Mouse (Mus musculus) kidney, postnatal 10 days (tissue): ENCODE measurements around the gene Cep295nl.
A peak's percentile ranks its signal among the peaks of the same experiment; 100 is the strongest.
"Not testable (repeated sequence)": the region's sequence is repeated elsewhere in the genome, so short reads cannot be mapped to it uniquely, and the experiment has no call there.

Experiments used
- DNase-seq: peaks from one replicate; pipeline ENCODE4 v3.0.0; 2021; ENCODE audit warnings: mixed read lengths

Cep295nl gene

GRCm38 (mm10) chr11:118318678-118319077 is 23.6 kb downstream of the Cep295nl start:
- peak; percentile 65 for DNase-seq

DNA sequence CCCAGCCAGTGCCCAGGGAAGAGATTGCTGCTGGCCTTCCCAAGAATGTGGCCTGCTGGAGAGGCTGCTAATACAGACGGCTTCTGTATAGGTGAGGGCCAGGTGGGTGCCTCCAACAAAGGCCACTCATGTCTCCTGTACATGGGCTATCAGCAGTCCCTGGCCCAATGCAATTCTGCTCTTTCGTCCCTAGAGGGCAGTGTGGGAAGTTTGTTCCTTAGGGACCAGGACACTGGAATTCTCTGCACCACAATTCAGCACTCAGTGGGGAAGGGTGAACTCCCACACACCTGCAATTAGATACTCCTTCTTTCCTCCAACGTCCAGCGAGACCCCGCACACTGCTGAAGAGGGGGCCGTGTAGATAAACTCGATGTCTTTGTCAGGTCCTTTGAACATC is 25.2 kb downstream of the Cep295nl start:
- DNase-seq: peak; percentile 61

- no peak for DNase-seq
Measured at GRCm38 (mm10) chr11:118316231-118316806, 26.0 kb downstream of the Cep295nl start.

GRCm38 (mm10) chr11:118312132-118312723 is 30.1 kb downstream of the Cep295nl start:
- no peak for DNase-seq

- not testable (repeated sequence) for DNase-seq
Measured at GRCm38 (mm10) chr11:118307962-118308361, 34.3 kb downstream of the Cep295nl start.

DNA sequence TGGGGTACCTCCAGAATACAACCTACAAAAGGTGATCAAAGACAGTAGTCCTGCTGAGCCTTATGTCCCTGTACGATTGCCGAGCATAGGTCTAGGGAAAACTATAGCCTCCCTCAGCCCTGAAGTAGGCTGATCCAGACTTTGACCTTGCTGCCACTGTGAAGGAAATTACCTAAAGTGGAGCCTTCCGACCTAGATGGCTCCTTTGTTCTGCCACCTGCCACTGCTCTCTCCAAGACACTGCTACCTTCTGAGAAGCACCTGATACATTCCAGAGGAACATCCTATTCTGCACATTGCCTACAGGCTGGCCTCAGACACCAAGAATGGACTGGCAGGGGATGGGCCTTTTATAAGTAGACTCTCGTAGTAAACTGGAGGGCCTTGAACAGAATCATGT is 38.3 kb downstream of the Cep295nl start:
- not testable (repeated sequence) for DNase-seq

DNA sequence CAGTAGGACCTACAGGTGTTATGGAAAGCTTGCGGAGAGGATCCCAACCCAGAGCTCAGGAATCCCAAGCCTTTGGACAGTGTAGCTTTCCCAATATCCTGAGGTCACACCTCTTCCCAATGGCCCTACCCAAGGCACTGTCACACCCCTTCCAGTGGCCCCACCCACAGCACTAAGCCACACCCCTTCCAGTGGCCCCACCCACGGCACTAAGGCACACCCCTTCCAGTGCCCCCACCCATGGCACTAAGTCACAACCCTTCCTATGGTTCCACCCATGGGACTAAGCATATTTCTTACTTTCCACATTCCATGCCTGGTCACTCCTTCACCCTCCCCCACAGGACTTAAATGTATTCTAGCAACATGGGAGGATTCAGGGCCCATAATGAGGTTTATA is 43.5 kb downstream of the Cep295nl start:
- DNase-seq: no peak

- no peak for DNase-seq
Measured at GRCm38 (mm10) chr11:118297967-118298366, 44.3 kb downstream of the Cep295nl start.

DNA sequence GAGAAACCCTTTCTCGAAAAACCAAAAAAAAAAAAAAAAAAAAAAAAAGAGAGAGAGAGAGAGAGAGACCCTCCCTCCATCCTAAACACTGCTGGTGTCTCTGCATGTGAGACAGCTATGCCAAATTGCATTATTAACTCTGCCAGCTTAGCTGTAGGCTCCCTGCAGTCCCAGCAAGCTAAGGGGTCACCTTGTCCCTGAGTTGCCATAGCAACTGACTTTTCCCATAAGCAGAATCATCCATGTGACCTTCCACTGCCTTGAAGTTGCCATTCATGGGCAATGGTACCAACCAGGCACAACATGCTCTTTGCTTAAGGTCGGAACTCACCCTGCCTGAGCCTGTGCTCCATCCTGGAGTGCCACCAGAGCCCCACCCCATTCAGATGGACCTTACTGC is 47.3 kb downstream of the Cep295nl start:
- DNase-seq: no peak

- DNase-seq: no peak
Measured at GRCm38 (mm10) chr11:118292671-118293070, 49.6 kb downstream of the Cep295nl start.

DNA sequence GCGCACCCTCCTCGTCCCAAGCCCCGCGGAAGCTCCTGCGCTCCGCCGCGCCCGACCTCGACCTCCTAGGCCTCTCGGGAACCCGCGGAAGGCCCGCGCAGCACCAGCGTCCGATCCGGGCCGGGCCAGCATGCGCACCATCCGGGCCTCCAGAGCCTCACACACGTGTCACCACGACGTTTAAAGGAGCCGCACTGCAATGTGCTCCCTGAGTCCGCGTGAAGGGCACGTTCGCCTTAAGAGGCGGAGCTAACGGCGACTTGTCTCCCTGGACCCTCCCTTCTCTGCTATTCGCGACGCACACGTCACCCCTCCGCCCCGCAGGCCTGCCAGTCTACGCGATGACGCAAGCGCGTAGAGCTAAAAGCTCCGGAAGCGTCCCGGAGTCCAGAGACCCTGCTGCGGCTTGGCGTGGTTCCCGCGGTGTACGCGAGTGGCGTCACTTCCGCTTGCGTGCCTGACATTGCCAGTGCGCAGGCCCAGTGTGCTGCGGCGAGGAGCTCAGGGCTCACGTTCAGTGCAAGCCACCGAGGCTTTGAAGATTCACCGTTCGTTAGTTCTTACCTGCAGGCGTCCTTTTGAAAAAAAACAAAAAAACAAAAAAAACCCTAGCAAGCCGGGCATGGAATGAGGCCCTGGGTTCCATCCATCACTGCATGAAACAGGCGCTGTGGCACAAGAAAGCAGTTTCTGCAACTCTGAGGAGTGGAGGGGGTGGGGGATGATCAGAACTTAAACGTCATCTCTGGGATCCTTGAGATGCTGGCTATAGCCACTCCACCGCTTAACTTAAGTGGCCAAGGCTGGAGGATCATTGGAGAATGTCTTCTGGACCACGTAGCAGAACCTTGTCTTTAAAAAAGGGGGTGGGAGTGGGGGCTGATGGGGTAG is 52.1 kb downstream of the Cep295nl start, which contains the start of gene Usp36:
Gene Usp36, minus strand, starts transcription at position 246 of the 891 bp plus-strand sequence.
- DNase-seq: peak; percentile 100

DNA sequence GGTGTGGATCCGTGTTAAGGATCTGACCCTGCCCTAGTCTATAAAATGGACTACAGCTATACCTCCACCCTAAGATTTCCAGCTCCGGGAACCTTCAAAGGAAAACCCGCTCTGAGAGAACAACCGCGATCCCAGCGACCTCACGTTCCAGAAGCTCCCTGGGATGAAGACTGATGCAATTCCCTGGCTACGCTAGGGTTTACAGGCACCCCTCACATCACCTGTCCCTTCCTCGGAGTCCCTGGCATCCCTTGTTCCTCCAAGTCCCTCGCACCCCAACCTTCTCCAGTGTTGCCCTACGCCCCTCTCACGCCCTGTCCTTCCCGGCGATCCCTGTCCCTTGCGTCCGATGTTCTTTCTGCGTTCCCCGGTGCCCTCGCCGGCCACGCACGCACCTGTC is 52.7 kb downstream of the Cep295nl start:
- DNase-seq: no peak

- DNase-seq: no peak
Measured at GRCm38 (mm10) chr11:118289037-118289511, 53.2 kb downstream of the Cep295nl start.

DNA sequence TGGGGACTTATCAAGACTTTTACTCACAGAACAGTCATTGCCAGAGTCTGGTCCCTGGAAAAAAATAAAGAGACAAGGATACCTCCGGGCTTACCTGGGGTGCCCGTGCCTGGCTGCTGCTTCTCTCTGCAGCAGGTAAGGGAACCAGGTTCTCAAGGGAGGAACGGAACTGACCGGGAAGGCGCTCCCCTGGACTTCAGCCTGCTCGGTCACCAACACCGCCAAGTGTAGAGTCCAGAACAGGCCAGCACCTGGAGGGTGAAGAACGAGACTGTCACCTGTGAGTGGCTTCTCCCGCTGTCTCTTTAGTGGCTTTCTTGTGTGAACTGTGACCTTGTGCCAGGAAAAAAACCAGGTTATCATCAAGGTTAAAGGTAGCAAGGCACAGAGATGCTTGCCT is 54.7 kb downstream of the Cep295nl start:
- DNase-seq: no peak

DNA sequence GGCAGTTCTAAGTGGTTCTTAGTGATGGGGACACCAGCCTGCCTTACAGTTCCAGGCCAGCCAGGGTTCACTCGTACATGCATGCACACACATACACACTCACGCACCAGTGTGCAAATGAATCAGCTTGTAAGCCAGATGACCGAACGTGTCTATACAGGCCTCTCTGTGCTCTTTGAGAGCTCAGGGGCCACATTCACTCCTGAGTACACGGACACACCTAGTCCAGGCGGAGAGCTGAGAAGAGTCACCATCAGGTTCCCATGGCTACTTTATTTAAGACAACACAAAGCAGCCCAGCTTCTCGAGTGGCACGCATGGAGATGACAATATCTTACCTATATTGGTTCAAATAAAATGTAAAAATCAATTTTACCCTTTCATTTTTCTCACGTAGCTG is 55.9 kb downstream of the Cep295nl start:
- no peak for DNase-seq

GRCm38 (mm10) chr11:118285791-118286190 is 56.5 kb downstream of the Cep295nl start:
- DNase-seq: no peak
